Mouse (Mus musculus): ENCODE measurements around the gene Spata45. TPM values are rescaled to one million over a fixed set of nuclear protein-coding genes. Genes with fewer than 3 reads are reported as not detected.
"Not testable (repeated sequence)": the region's sequence is repeated elsewhere in the genome, so short reads cannot be mapped to it uniquely, and the experiment has no call there.

Gene Spata45
- total RNA-seq (2015; ENCODE audit: low replicate concordance) (not detected in 2 replicates), total RNA-seq (2017; ENCODE audit: low replicate concordance) (not detected in 2 replicates)

GRCm38 (mm10) chr1:191036554-191037334 is at the start of gene Spata45:
Spata45 (plus strand) TSS chr1:191036639.
- no peak for ATAC-seq (replicated peaks; ENCODE audit: low FRiP score, poor library complexity, severe bottlenecking)

GRCm38 (mm10) chr1:190989437-190990082 is 46.9 kb upstream of the Spata45 start:
- ATAC-seq (replicated peaks; ENCODE audit: low FRiP score, poor library complexity, severe bottlenecking): no peak

GRCm38 (mm10) chr1:190995548-190995947 is 40.9 kb upstream of the Spata45 start:
- ATAC-seq (replicated peaks; ENCODE audit: low FRiP score, poor library complexity, severe bottlenecking): no peak

GRCm38 (mm10) chr1:190996346-190996877 is 40.0 kb upstream of the Spata45 start:
- ATAC-seq (replicated peaks; ENCODE audit: low FRiP score, poor library complexity, severe bottlenecking): no peak

- ATAC-seq (replicated peaks; ENCODE audit: low FRiP score, poor library complexity, severe bottlenecking): no peak
These were observed 38.4 kb upstream of the Spata45 start for GRCm38 (mm10) chr1:190998027-190998426.

GRCm38 (mm10) chr1:191000686-191001085 is 35.8 kb upstream of the Spata45 start:
- ATAC-seq (replicated peaks; ENCODE audit: low FRiP score, poor library complexity, severe bottlenecking): no peak

- ATAC-seq (replicated peaks; ENCODE audit: low FRiP score, poor library complexity, severe bottlenecking): no peak
These were observed 34.2 kb upstream of the Spata45 start for GRCm38 (mm10) chr1:191002201-191002600.

GRCm38 (mm10) chr1:191008707-191009106 is 27.7 kb upstream of the Spata45 start:
- ATAC-seq (replicated peaks; ENCODE audit: low FRiP score, poor library complexity, severe bottlenecking): no peak

- no peak for ATAC-seq (replicated peaks; ENCODE audit: low FRiP score, poor library complexity, severe bottlenecking)
These were observed 22.2 kb upstream of the Spata45 start for GRCm38 (mm10) chr1:191014271-191014670.

- ATAC-seq (replicated peaks; ENCODE audit: low FRiP score, poor library complexity, severe bottlenecking): no peak
These were observed 16.6 kb upstream of the Spata45 start for GRCm38 (mm10) chr1:191019803-191020202.

- ATAC-seq (replicated peaks; ENCODE audit: low FRiP score, poor library complexity, severe bottlenecking): no peak
These were observed 16.1 kb upstream of the Spata45 start for GRCm38 (mm10) chr1:191020217-191020924.

GRCm38 (mm10) chr1:191021016-191021415 is 15.4 kb upstream of the Spata45 start:
- no peak for ATAC-seq (replicated peaks; ENCODE audit: low FRiP score, poor library complexity, severe bottlenecking)

- no peak for ATAC-seq (replicated peaks; ENCODE audit: low FRiP score, poor library complexity, severe bottlenecking)
These were observed 13.3 kb upstream of the Spata45 start for GRCm38 (mm10) chr1:191023140-191023539.

- not testable (repeated sequence) for ATAC-seq (replicated peaks; ENCODE audit: low FRiP score, poor library complexity, severe bottlenecking)
These were observed 12.6 kb upstream of the Spata45 start for GRCm38 (mm10) chr1:191023806-191024205.

GRCm38 (mm10) chr1:191025016-191026012 is 11.1 kb upstream of the Spata45 start:
- ATAC-seq (replicated peaks; ENCODE audit: low FRiP score, poor library complexity, severe bottlenecking): peak; percentile 22; the same call in 1 of the 2 replicates

GRCm38 (mm10) chr1:191026021-191026713 is 10.3 kb upstream of the Spata45 start, which contains the start of gene Flvcr1:
Flvcr1 (minus strand) TSS chr1:191026158.
- peak; percentile 98 for ATAC-seq (replicated peaks; ENCODE audit: low FRiP score, poor library complexity, severe bottlenecking)

GRCm38 (mm10) chr1:191030182-191030581 is 6.3 kb upstream of the Spata45 start:
- no peak for ATAC-seq (replicated peaks; ENCODE audit: low FRiP score, poor library complexity, severe bottlenecking)

- ATAC-seq (replicated peaks; ENCODE audit: low FRiP score, poor library complexity, severe bottlenecking): not testable (repeated sequence)
These were observed 5.5 kb upstream of the Spata45 start for GRCm38 (mm10) chr1:191030922-191031425.
